Mouse (Mus musculus) pancreas, adult 10 weeks (tissue): Measurements from ENCODE around the gene Itga1. TPM values are rescaled to one million over a fixed set of nuclear protein-coding genes. Genes with fewer than 3 reads are reported as not detected.

ENCODE experiments used
- polyA plus RNA-seq: library from polyadenylated mRNA; stranded (reverse); fragments of 350-450 nt; fragmentation: Illumina TruSeq; extraction: RNeasy Lipid Tissue Mini Kit (QIAGEN cat#74804); gene quantifications from one replicate; pipeline ENCODE4 v1.2.3, GENCODE M21; 2015; ENCODE audit warnings: low read depth, low replicate concordance; ENCODE audit not compliant: insufficient read depth

Itga1 gene
- 10.6 TPM for polyA plus RNA-seq

DNA sequence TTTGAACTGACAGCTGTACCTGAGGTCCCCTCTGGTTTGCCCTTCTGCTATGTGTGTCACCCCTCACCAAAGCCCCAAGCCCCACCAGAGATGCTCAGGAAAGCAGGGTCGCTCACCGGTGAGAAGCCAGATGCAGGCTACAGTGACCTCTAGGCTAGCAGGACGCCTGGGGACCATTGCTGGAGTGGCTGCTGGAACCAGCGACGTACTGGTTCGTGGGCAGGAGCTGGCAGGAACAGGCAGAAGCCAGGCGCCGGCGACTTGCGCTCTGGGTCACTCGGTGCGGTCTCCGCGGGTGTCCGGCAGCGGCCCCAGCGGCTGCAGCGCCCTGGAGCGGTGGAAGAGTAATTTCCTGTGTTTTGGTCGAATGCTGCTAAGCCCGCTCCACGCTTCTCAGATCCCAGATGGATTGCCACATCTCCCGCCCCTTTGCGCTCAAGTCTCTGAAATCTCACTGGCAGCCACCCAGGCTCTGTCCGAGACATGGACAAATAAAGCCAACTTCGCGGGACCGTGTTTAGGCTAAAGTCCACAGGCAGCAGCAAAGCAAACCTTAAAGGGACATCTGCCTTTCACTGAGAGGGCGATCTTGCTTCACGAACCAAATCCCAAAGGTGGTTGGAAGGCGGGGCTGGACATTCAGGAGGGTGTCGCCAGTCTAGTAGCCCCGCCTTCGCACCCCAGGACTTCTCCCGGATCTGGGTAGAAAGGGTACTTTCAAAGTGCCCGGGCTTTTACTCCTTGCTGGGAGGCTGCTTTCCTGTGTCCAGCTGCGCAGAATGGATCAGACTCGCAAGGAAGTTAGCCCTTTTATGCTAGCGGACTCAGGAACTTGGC lies at the start of gene Itga1, which contains the start of gene Gm49395:
TSS of gene Itga1 (minus strand) at position 610 of the 837 bp plus-strand sequence.
TSS of gene Gm49395 (minus strand) at position 567 of the 837 bp plus-strand sequence.

DNA sequence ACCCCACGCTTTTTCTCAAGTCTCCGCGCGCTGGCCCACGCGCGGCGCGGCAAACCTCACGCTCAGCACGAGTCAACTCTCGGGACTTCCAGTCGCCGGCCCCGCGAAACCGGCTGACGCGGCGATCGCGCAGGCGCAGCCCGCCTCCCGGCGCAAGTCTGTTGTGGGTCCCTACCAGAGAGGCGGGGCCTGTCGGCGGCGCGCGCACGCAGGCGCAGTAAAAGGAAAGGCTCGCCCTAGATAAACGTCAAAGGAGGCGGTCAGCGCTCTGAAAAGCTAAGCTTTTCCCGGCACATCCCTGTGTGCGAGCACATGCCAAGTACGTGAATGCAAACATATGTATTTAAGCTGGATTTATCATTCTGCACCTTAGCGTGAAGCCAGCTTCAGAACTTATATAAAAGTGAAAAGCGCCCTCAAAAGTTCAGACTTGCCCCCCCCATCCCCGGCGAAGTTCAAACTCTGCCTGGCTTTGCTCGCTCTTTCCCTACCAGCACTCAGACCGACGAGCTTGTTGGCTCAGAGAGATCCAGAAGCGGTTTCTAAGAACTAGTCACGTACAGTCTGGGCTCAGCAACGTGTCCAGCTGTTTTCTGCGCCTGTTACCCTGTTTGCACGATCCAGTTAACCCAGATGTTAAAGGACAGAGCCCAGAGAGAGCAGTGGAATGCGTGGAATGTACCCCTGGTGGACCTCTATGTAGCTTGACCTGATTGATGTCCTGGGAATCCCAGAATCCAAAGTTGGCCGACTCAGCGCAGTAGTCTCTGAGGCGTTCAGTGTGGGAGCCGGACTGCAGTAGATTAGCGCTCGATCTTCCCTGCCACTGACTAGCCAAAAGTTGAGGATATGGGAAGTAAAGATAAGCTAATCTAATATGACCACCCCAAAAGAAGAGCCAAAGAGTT lies 11.4 kb downstream of the Itga1 start, which contains the start of gene Pelo:
TSS of gene Pelo (minus strand) at position 118 of the 908 bp plus-strand sequence.

DNA sequence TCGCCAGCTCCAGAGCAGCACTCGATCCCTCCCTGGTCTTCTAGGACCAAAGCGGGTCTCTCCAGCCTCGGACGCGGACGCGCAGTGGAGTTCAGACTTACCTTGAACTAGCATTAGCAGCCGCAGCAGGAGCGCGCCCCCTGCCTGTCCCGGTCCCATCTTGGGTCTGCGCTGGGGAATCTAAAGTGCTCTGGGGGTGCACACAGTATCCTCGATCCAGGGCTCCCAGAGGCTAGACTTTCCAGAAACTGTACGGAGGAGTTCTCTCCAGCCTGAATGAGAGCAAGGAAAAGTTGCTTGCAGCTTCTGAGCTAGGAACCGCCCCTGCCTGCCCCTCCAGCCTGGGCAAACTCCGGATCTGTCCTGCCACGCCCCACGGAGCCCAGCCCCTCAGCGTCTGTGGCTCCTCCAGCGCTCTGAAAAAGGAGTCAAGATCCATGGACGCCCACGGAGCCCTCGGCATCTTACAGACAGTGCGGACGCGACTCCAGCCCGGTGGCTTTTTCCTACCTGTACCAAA lies 169.9 kb downstream of the Itga1 start, which contains the start of gene Itga2:
TSS of gene Itga2 (minus strand) at position 326 of the 520 bp plus-strand sequence.

Other genes with a start within 250 kb of the Itga1 start
- gene Itga2, start 169.9 kb downstream of the Itga1 start, polyA plus RNA-seq: 0.61 TPM
- 4.5 TPM for gene Pelo, start 11.8 kb downstream of the Itga1 start, polyA plus RNA-seq
- gene Gm49395, start within 50 bp of the Itga1 start, polyA plus RNA-seq: 6.1 TPM